8 mouse cellular contexts compared by ENCODE assay signal in genomic region chr7:75641415-75642177, GRCm38 (mm10).
DNase-seq lines count a peak whose midpoint lies in the region; ATAC-seq and TF ChIP-seq lines count a peak whose summit lies in the region.

No protein-coding gene starts in this region.

- H3K27ac ChIP-seq in spleen, adult 2 months (ENCODE audit: insufficient read depth, low read length), result peak overlapping the region; percentile 25; the same call in 1 of the 2 replicates
- H3K27ac ChIP-seq in limb, embryonic 13.5 days, result peak overlapping the region; percentile 76
- H3K27ac ChIP-seq in stomach, postnatal 0 days (replicated peaks), result peak overlapping the region; percentile 61

- no peak for TF ChIP-seq EP300 in stomach, postnatal 0 days (optimal IDR thresholded peaks at IDR 0.05)

- no peak overlapping the region for H3K9ac ChIP-seq in limb, embryonic 13.5 days
- H3K9ac ChIP-seq in stomach, postnatal 0 days (ENCODE audit: low read length), result no peak overlapping the region

- H3K4me3 ChIP-seq in spleen, adult 2 months (ENCODE audit: extremely low read depth, insufficient read depth, insufficient read length), result no peak overlapping the region
- H3K4me3 ChIP-seq in limb, embryonic 13.5 days, result no peak overlapping the region
- H3K4me3 ChIP-seq in stomach, postnatal 0 days (ENCODE audit: low read depth, low read length), result no peak overlapping the region

- intact Hi-C loops in heart, postnatal 10 days (cut with DNase I), result loop anchor here (5.0 kb wide), 2 partner anchors 41 to 76 kb away; no protein-coding TSS in a partner anchor
- intact Hi-C loops in left cerebral cortex, postnatal 4 days (cut with DNase I), result no loop called here

- no peak for TF ChIP-seq POLR2A in spleen, adult 2 months (IDR thresholded peaks at IDR 0.05; ENCODE audit: low read depth, low read length)

- DNase-seq in heart, adult 11 months, result peak; percentile 94
- no peak for DNase-seq in heart, postnatal 10 days
- peak in 1 of 2 experiments; percentile 36 for DNase-seq in spleen, adult 2 months (ENCODE audit: low read depth in 1 of 2, low spot score in 2 of 2)
- DNase-seq in spleen, adult 12 weeks (ENCODE audit: low spot score), result no peak
- no peak for DNase-seq in stomach, postnatal 0 days (ENCODE audit: low spot score)
- no peak for DNase-seq in left cerebral cortex, postnatal 4 days
- no peak for DNase-seq in layer of hippocampus, adult 8-10 months (ENCODE audit: low spot score in 2 of 2)

- H3K27me3 ChIP-seq in spleen, adult 2 months (ENCODE audit: control insufficient read depth, insufficient read depth, low read length), result no peaks in the 10 kb centered on the region
- H3K27me3 ChIP-seq in limb, embryonic 13.5 days, result no peaks in the 10 kb centered on the region
- no peaks in the 10 kb centered on the region for H3K27me3 ChIP-seq in stomach, postnatal 0 days (ENCODE audit: control insufficient read depth, insufficient read depth, low read length)

- WGBS in spleen, adult 2 months, result 52% methylated on average over 9 of the region's 9 CpGs
- 47% methylated on average over 9 of the region's 9 CpGs for WGBS in limb, embryonic 13.5 days
- WGBS in stomach, postnatal 0 days, result 43% methylated on average over 9 of the region's 9 CpGs

- H3K9me3 ChIP-seq in limb, embryonic 13.5 days, result no peaks in the 10 kb centered on the region
- H3K9me3 ChIP-seq in stomach, postnatal 0 days (ENCODE audit: control insufficient read depth, low read length), result no peaks in the 10 kb centered on the region

- H3K4me2 ChIP-seq in limb, embryonic 13.5 days (replicated peaks), result peak overlapping the region; percentile 59
- peak overlapping the region; percentile 46; the same call in 1 of the 2 replicates for H3K4me2 ChIP-seq in stomach, postnatal 0 days (replicated peaks; ENCODE audit: low read depth)

- H3K4me1 ChIP-seq in spleen, adult 2 months (ENCODE audit: control insufficient read depth, insufficient read depth, insufficient read length), result peaks cover 20% of the 10 kb centered on the region
- peaks cover 52% of the 10 kb centered on the region for H3K4me1 ChIP-seq in limb, embryonic 13.5 days
- H3K4me1 ChIP-seq in stomach, postnatal 0 days (replicated peaks; ENCODE audit: control insufficient read depth, insufficient read depth), result 0 out of 2 replicates have a peak, but pooled peaks cover 7% of the 10 kb centered on the region

- peaks cover 2% of the 10 kb centered on the region; the same call in 1 of the 2 replicates for H3K36me3 ChIP-seq in spleen, adult 2 months (ENCODE audit: control insufficient read depth, insufficient read depth, low read length)
- H3K36me3 ChIP-seq in limb, embryonic 13.5 days, result no peaks in the 10 kb centered on the region
- H3K36me3 ChIP-seq in stomach, postnatal 0 days (ENCODE audit: control insufficient read depth, insufficient read depth, low read length), result no peaks in the 10 kb centered on the region

- no peak for TF ChIP-seq CTCF in spleen, adult 2 months (IDR thresholded peaks at IDR 0.05; ENCODE audit: extremely low read depth, insufficient read depth, insufficient read length, insufficient replicate concordance)
- no peak for TF ChIP-seq CTCF in stomach, postnatal 0 days (IDR thresholded peaks at IDR 0.05; ENCODE audit: low read depth)

- ATAC-seq in limb, embryonic 13.5 days (ENCODE audit: low FRiP score, low read depth), result peak; percentile 4; the same call in 1 of the 2 replicates
- no peak for ATAC-seq in stomach, postnatal 0 days (ENCODE audit: low FRiP score, low TSS enrichment)

Comparison
In these comparisons a context has a peak if more than half of its experiments do, and no peak if none do; other contexts are left out.
1. H3K27ac ChIP-seq: peak in every context shown above with its lines; median percentile 76 in limb, embryonic 13.5 days; 61 in stomach, postnatal 0 days; 25 in spleen, adult 2 months.